Mouse (Mus musculus): ENCODE measurements around the gene Ift57.

GRCm38 (mm10) chr16:49773068-49773467 lies 74.0 kb downstream of the Ift57 start:
- TF ChIP-seq CTCF (conservative IDR thresholded peaks at IDR 0.05; ENCODE audit: low read length) (no peak), POU5F1 (IDR thresholded peaks at IDR 0.05; ENCODE audit: borderline replicate concordance, low read length) (no peak), NANOG (IDR thresholded peaks at IDR 0.05; ENCODE audit: borderline replicate concordance, low read length) (no peak)

Measured in E14TG2a.4 (cell line).